Mouse (Mus musculus): ENCODE data around the gene Wfs1. TPM values are rescaled to one million over a fixed set of nuclear protein-coding genes. Genes with fewer than 3 reads are reported as not detected.
"Not testable (repeated sequence)": the region's sequence is repeated elsewhere in the genome, so short reads cannot be mapped to it uniquely, and the experiment has no call there.

Gene Wfs1
- total RNA-seq, 2 experiments from 2014 or later: 25.4 to 30.2 TPM

- no peak for DNase-seq
Observed at GRCm38 (mm10) chr5:36988124-36988780, 753 bp downstream of the Wfs1 start.

GRCm38 (mm10) chr5:36986617-36987016 is 2.4 kb downstream of the Wfs1 start:
- DNase-seq: no peak

GRCm38 (mm10) chr5:36982271-36982670 is 6.7 kb downstream of the Wfs1 start:
- DNase-seq: no peak

- DNase-seq: no peak
Observed at GRCm38 (mm10) chr5:36979631-36980030, 9.4 kb downstream of the Wfs1 start.

GRCm38 (mm10) chr5:36979001-36979400 is 10.0 kb downstream of the Wfs1 start:
- DNase-seq: no peak

- DNase-seq: no peak
Observed at GRCm38 (mm10) chr5:36977809-36978208, 11.2 kb downstream of the Wfs1 start.

- no peak for DNase-seq
Observed at GRCm38 (mm10) chr5:36975336-36975735, 13.7 kb downstream of the Wfs1 start.

- DNase-seq: no peak
Observed at GRCm38 (mm10) chr5:36971587-36971986, 17.4 kb downstream of the Wfs1 start.

GRCm38 (mm10) chr5:36960501-36960900 is 28.5 kb downstream of the Wfs1 start:
- DNase-seq: no peak

GRCm38 (mm10) chr5:36958837-36959236 is 30.2 kb downstream of the Wfs1 start:
- DNase-seq: peak; percentile 77

- peak; percentile 34 for DNase-seq
Observed at GRCm38 (mm10) chr5:36955366-36955765, 33.6 kb downstream of the Wfs1 start.

GRCm38 (mm10) chr5:36952311-36952710 is 36.7 kb downstream of the Wfs1 start:
- no peak for DNase-seq

GRCm38 (mm10) chr5:36950871-36951270 is 38.1 kb downstream of the Wfs1 start:
- DNase-seq: no peak

- peak; percentile 83 for DNase-seq
Observed at GRCm38 (mm10) chr5:36948831-36949230, 40.2 kb downstream of the Wfs1 start.

- DNase-seq: peak; percentile 64
Observed at GRCm38 (mm10) chr5:36946445-36946844, 42.6 kb downstream of the Wfs1 start.

GRCm38 (mm10) chr5:36945713-36946112 is 43.3 kb downstream of the Wfs1 start:
- no peak for DNase-seq

- DNase-seq: no peak
Observed at GRCm38 (mm10) chr5:36945102-36945701, 43.8 kb downstream of the Wfs1 start.

- DNase-seq: no peak
Observed at GRCm38 (mm10) chr5:36944552-36944951, 44.5 kb downstream of the Wfs1 start.

- no peak for DNase-seq
Observed at GRCm38 (mm10) chr5:36942446-36942845, 46.6 kb downstream of the Wfs1 start.

- DNase-seq: not testable (repeated sequence)
Observed at GRCm38 (mm10) chr5:36938991-36939390, 50.0 kb downstream of the Wfs1 start.

GRCm38 (mm10) chr5:36938021-36938420 is 51.0 kb downstream of the Wfs1 start:
- no peak for DNase-seq

GRCm38 (mm10) chr5:36936548-36936947 is 52.5 kb downstream of the Wfs1 start:
- DNase-seq: no peak

- no peak for DNase-seq
Observed at GRCm38 (mm10) chr5:36935486-36936473, 53.2 kb downstream of the Wfs1 start.
